Mouse (Mus musculus) hindbrain, embryonic 10.5 days (tissue): ENCODE results near the gene Spata5. TPM values are rescaled to one million over a fixed set of nuclear protein-coding genes. Genes with fewer than 3 reads are reported as not detected.

Experiments used
- DNase-seq: peaks from one replicate; pipeline ENCODE4 v3.0.0-alpha.2; 2017; ENCODE audit warnings: low spot score
- H3K27ac ChIP-seq: fragments of 300-500 bp; sonication (generic); 2 replicates; pipeline ENCODE4 v1.5.1; 2016; ENCODE audit warnings: mild to moderate bottlenecking, moderate library complexity
- H3K27me3 ChIP-seq: fragments of 300-500 bp; sonication (generic); 2 replicates; pipeline ENCODE4 v1.6.1; 2016; ENCODE audit warnings: mild to moderate bottlenecking; ENCODE audit not compliant: poor library complexity, insufficient read depth, severe bottlenecking
- H3K36me3 ChIP-seq: fragments of 300-500 bp; sonication (generic); 2 replicates; pipeline ENCODE4 v1.6.1; 2016; ENCODE audit warnings: mild to moderate bottlenecking, moderate library complexity
- H3K4me1 ChIP-seq: fragments of 300-500 bp; sonication (generic); replicated peaks from 2 replicates; pipeline ENCODE4 v1.6.1; 2016; ENCODE audit warnings: mild to moderate bottlenecking
- H3K4me3 ChIP-seq: fragments of 300-500 bp; sonication (generic); 2 replicates; pipeline ENCODE4 v1.5.1; 2016; ENCODE audit warnings: mild to moderate bottlenecking, moderate library complexity
- H3K9me3 ChIP-seq: fragments of 300-500 bp; sonication (generic); 2 replicates; pipeline ENCODE4 v1.6.1; 2016; ENCODE audit warnings: mild to moderate bottlenecking, moderate library complexity
- WGBS: fragments of 180-500 bp; shearing (Covaris S2); methylation state at CpG from one replicate; pipeline ENCODE4 v1.1.7; 2016; 5-methylcytosine and 5-hydroxymethylcytosine counted together
- polyA plus RNA-seq: library from polyadenylated mRNA; unstranded; fragments of >200 nt; fragmentation: Nextera tagmentation; extraction: Ambion mirVana; gene quantifications from 2 replicates; pipeline ENCODE4 v1.2.1, GENCODE M21; 2016

Gene Spata5
- polyA plus RNA-seq, 1 experiment from 2014 or later = 43.4 TPM

DNA sequence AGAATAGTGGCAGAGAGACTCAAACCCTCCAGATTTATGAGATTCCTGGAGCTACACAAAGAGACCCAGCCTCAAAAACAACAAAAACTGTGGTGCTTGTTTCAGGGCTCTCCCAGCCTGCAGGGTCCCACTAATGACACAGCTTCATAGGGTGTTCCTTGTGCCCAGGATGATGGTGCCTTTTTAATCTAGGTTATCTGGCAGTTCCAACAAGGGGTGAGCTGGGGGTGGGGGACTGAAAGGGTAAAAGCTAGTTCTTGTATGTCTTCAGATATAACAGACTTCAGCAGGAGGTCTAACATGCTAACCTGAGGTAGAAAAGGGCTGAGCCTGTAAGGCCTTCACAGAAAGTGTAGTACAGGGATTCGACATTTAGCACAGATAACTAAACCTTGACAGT lies 149.1 kb downstream of the Spata5 start:
- Histone ChIP-seq H3K27ac (no peak overlapping the region), H3K4me1 (peaks cover 25% of the 10 kb centered on the region)

DNA sequence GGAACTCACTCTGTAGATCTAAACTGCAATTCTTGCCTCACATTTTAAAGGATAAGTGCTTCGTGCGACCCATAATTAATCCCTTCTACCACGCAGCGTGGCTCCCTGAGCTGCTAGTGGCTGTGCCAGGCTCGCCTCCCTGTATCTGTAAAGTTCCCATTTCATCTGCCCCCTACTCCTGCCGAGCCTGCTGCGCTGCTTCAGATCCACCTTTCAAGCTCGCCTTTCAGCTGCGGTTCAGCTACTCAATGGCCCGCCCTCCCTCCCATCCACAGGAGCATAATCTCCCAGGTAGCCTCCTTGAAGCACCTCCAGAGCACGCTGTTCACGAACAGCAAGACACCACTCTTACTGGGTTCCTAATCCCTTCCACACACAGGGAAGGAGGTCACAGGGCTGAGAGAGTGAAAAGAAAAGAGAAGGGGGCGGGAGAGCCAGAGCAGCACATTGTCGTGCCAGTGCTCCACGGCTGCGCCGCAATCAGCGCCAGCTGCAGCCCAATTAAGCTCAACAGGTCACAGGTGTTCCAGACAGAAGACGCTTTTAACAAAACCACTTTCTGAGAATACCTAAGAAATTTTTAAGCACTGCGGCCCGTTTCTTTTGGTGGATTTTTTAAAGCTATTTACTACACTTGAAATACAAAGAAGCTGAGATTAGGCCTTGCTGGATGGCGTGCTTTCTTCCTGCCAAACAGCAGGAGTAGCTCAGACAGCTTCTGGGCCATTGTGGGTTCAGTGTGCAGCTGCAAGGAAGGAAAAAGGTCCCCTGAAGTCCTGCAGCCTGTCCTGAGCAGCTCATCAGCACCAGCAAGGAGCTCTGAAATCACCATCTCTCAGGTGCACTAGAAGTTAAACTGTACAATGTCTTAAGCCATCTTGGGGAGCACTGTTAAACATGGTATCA lies 150.2 kb downstream of the Spata5 start:
- H3K9me3 ChIP-seq = no peaks in the 10 kb centered on the region
- H3K4me1 ChIP-seq = peaks cover 25% of the 10 kb centered on the region
- DNase-seq = peak; percentile 24
- peak overlapping the region; percentile 74 for H3K27ac ChIP-seq
- H3K27me3 ChIP-seq = no peaks in the 10 kb centered on the region
- WGBS = 19% methylated on average over 22 of the region's 22 CpGs
- no peaks in the 10 kb centered on the region for H3K36me3 ChIP-seq
- peak overlapping the region; percentile 25 for H3K4me3 ChIP-seq

More for the DNA sequence above, 149.1 kb downstream of the Spata5 start:
- WGBS = 82% methylated on average over 1 of the region's 1 CpGs
- Histone ChIP-seq H3K36me3 (no peaks in the 10 kb centered on the region), H3K4me3 (no peak overlapping the region), H3K27me3 (no peaks in the 10 kb centered on the region), H3K9me3 (no peaks in the 10 kb centered on the region)
- no peak for DNase-seq

GRCm38 (mm10) chr3:37571633-37572032 lies 151.9 kb downstream of the Spata5 start:
- 46% methylated on average over 4 of the region's 4 CpGs for WGBS
- no peaks in the 10 kb centered on the region for H3K27me3 ChIP-seq
- no peak overlapping the region for H3K4me3 ChIP-seq
- no peak for DNase-seq
- no peak overlapping the region for H3K27ac ChIP-seq
- no peaks in the 10 kb centered on the region for H3K9me3 ChIP-seq
- H3K36me3 ChIP-seq = no peaks in the 10 kb centered on the region
- peaks cover 25% of the 10 kb centered on the region for H3K4me1 ChIP-seq

GRCm38 (mm10) chr3:37572066-37572465 lies 152.4 kb downstream of the Spata5 start:
- Histone ChIP-seq H3K4me3 (no peak overlapping the region), H3K27me3 (no peaks in the 10 kb centered on the region), H3K9me3 (no peaks in the 10 kb centered on the region), H3K27ac (no peak overlapping the region), H3K4me1 (peaks cover 25% of the 10 kb centered on the region), H3K36me3 (no peaks in the 10 kb centered on the region)
- WGBS = 81% methylated on average over 6 of the region's 6 CpGs
- DNase-seq = no peak

- H3K4me1 ChIP-seq = no peaks in the 10 kb centered on the region
- WGBS = 94% methylated on average over 6 of the region's 6 CpGs
- no peaks in the 10 kb centered on the region for H3K9me3 ChIP-seq
- no peaks in the 10 kb centered on the region for H3K27me3 ChIP-seq
- no peak overlapping the region for H3K27ac ChIP-seq
- no peak for DNase-seq
- H3K36me3 ChIP-seq = peaks cover 22% of the 10 kb centered on the region
- no peak overlapping the region for H3K4me3 ChIP-seq
Measured at GRCm38 (mm10) chr3:37576840-37577239, 157.1 kb downstream of the Spata5 start.

- no peak for DNase-seq
Measured at GRCm38 (mm10) chr3:37577706-37578105, 158.0 kb downstream of the Spata5 start.

DNA sequence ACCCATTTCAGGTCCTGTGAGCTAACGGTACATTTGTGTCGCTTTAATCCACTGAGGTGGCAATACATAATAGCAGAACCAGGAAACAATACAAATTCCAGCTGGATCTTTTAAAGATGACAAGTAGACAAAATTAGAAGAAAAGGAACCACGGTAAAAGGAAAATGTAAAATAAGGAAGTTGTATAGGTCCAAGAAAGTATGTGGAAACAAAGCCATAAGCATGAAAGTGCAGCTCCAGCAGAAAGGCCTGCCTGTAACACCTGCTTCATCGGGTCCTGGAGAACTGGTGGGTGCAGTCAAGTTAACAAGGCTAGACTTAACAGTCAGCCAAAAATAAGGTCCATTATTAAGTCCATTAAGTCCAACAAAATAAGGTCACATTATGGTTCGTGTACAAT lies 164.9 kb downstream of the Spata5 start:
- H3K4me1 ChIP-seq = peaks cover 19% of the 10 kb centered on the region
- DNase-seq = no peak
- no peak overlapping the region for H3K4me3 ChIP-seq
- H3K36me3 ChIP-seq = peaks cover 15% of the 10 kb centered on the region
- WGBS = 89% methylated on average over 5 of the region's 5 CpGs
- no peaks in the 10 kb centered on the region for H3K27me3 ChIP-seq
- H3K9me3 ChIP-seq = no peaks in the 10 kb centered on the region
- no peak overlapping the region for H3K27ac ChIP-seq

More at GRCm38 (mm10) chr3:37577706-37578105, 158.0 kb downstream of the Spata5 start:
- peaks cover 22% of the 10 kb centered on the region for H3K36me3 ChIP-seq
- H3K27ac ChIP-seq = no peak overlapping the region
- no peaks in the 10 kb centered on the region for H3K9me3 ChIP-seq
- H3K4me3 ChIP-seq = no peak overlapping the region
- no peaks in the 10 kb centered on the region for H3K4me1 ChIP-seq
- 89% methylated on average over 3 of the region's 3 CpGs for WGBS
- no peaks in the 10 kb centered on the region for H3K27me3 ChIP-seq

DNA sequence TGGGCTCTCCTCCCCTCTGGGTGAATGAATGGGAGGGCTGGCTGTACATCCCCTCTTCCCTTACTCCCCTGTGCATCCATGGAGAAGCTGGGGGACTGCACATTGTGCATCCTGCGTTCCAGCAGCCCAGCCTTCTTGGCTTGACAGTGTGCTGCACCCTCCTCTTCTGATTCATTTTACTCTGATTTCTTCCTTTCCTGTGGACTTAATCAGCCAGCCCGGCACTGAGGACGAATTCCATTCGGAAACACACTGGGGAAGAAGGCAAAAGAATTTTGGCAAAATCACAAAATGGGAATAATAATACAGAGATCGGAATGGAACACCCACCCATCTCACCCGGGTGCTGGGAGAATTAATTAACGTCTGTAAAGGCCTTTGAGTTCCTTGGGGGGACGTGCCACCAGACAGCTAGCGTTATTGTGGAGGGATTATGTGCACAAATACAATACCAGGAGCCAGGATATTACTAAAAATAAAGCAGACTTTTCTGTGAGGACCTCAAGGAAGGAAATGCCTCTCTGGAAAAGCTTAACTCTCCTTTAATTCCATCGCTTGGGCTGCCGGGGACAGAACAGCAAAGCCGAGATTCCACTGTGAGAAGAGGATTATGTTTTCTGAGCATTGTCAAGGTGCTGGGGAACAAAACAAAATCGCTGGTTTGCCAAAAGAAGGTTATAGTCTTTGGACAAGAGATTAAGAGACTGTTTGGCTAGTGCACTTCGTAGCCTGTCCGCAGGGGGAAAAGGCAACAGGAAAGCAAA lies 166.5 kb downstream of the Spata5 start:
- peaks cover 19% of the 10 kb centered on the region for H3K4me1 ChIP-seq
- no peaks in the 10 kb centered on the region for H3K9me3 ChIP-seq
- WGBS = 21% methylated on average over 15 of the region's 15 CpGs
- DNase-seq = peak; percentile 45
- no peaks in the 10 kb centered on the region for H3K27me3 ChIP-seq
- no peaks in the 10 kb centered on the region for H3K36me3 ChIP-seq
- H3K27ac ChIP-seq = peak overlapping the region; percentile 83
- H3K4me3 ChIP-seq = peak overlapping the region; percentile 33

DNA sequence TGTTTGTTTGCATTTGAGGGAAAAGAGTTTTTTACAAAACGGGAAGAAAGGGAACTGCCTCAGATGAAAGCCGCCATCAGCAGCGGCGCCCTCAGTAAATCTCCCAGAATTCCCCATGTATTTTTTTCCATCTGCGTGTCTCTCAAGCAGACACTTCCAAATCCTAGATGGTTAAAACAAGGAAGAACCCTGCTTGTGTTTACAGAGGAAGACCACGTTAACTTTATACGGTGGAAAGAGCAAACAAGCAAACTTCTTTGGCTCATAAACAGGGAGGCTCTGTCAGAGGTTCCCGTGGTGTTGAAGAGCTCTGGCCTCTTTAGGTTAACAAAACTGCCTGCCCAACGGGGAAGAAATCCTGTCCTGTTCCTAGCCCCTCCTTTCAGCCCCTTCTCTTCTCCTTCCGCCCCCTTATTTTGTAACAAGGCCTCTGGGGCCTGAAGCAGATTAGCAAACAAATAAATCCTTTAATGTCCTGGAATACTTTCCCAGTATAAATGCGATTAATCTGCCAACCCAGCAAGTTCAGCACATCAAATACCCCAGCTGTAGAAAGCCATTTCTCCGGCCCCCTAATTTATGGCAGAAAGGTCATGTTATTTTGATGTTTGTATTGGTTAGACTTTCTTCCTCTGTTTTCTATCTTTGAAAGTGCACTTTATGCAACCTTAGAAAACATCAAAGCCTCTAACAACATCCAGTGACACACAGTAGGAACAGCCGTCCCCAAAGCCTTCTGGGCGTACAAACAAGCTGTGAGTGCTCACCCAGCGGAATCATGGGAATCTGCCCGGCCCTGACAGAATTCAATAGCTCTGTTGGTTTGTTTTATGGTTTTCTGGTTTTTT lies 167.3 kb downstream of the Spata5 start:
- Histone ChIP-seq H3K4me1 (peaks cover 19% of the 10 kb centered on the region), H3K4me3 (peak overlapping the region; percentile 33), H3K27me3 (no peaks in the 10 kb centered on the region), H3K27ac (peak overlapping the region; percentile 83), H3K9me3 (no peaks in the 10 kb centered on the region), H3K36me3 (no peaks in the 10 kb centered on the region)
- 39% methylated on average over 16 of the region's 16 CpGs for WGBS
- DNase-seq = no peak

DNA sequence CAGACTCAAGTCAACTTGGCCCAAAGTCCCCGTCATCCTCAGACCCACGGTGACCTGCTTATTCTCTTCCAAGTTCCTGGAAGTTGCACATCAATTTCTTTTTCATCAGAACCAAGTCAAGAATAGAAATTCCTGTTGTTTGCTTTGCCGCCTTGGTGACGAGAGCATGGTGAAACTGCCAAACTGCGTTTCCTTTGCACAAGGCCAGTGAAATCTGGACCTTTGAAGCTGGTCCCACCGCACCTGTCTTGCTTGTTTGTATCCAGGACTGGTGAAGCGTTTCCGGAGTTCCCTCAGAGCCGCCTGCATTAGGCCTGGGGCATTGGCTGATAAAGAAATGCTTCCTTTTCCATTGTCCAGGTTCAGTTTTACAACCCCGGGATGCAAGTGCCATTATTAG lies 176.0 kb downstream of the Spata5 start:
- H3K27me3 ChIP-seq = no peaks in the 10 kb centered on the region
- peaks cover 19% of the 10 kb centered on the region for H3K4me1 ChIP-seq
- no peak overlapping the region for H3K27ac ChIP-seq
- WGBS = 77% methylated on average over 10 of the region's 10 CpGs
- no peaks in the 10 kb centered on the region for H3K36me3 ChIP-seq
- no peak overlapping the region for H3K4me3 ChIP-seq
- H3K9me3 ChIP-seq = no peaks in the 10 kb centered on the region
- DNase-seq = no peak

GRCm38 (mm10) chr3:37596519-37596918 lies 176.8 kb downstream of the Spata5 start:
- Histone ChIP-seq H3K27me3 (no peaks in the 10 kb centered on the region), H3K9me3 (no peaks in the 10 kb centered on the region), H3K4me3 (no peak overlapping the region), H3K4me1 (peaks cover 19% of the 10 kb centered on the region), H3K27ac (peak overlapping the region; percentile 37), H3K36me3 (no peaks in the 10 kb centered on the region)
- DNase-seq = no peak
- 69% methylated on average over 6 of the region's 6 CpGs for WGBS

DNA sequence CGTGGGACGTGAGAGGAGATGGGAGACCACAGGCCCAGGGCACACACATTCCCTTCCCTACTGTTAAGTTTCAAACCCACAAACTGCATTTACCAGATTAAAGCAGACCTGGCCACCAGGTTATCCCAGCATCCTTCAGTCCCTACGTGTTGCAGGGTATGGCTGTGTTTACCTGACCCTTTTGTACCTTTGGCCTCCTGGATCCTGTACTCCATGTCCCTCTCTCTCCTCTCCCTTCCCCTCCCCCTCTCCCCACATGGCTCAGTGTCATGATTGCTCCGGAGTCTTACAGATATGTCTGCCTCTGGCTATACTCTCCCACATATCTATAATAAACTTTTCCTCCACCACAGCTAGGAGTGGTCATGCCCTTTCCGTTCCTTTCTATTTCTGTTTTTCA lies 177.5 kb downstream of the Spata5 start:
- H3K27ac ChIP-seq = no peak overlapping the region
- H3K9me3 ChIP-seq = no peaks in the 10 kb centered on the region
- no peak for DNase-seq
- 80% methylated on average over 5 of the region's 5 CpGs for WGBS
- H3K27me3 ChIP-seq = no peaks in the 10 kb centered on the region
- H3K36me3 ChIP-seq = no peaks in the 10 kb centered on the region
- no peak overlapping the region for H3K4me3 ChIP-seq
- peaks cover 19% of the 10 kb centered on the region for H3K4me1 ChIP-seq
